Mouse (Mus musculus) embryo, embryonic 11 days (tissue): Measurements from ENCODE around the gene Zbtb25.
A peak's percentile ranks its signal among the peaks of the same experiment; 100 is the strongest.

Experiments used
- DNase-seq: peaks from one replicate; pipeline ENCODE4 v3.0.0-alpha.2; 2015

Zbtb25 gene

DNA sequence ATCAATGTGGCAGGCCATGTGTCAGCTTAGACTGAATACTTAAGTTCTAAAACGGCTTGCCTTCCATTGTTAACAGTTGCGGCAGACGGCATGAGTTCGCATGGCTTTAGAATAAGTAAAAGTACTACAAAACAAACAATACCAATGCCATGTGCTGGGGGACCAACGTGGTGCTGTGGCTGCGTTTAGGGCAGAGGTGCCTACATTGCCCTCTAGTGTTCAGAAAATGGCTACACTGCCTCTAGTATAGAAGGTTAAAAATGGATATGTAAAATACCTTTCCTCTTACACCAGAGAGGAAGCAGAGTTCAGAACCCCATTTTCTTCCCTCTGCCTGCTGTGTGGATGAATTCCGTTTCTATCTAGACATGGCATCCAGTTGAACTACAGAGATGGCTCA is 7.2 kb upstream of the Zbtb25 start:
- peak; percentile 55 for DNase-seq

GRCm38 (mm10) chr12:76375506-76375905 is 6.1 kb upstream of the Zbtb25 start:
- no peak for DNase-seq

DNA sequence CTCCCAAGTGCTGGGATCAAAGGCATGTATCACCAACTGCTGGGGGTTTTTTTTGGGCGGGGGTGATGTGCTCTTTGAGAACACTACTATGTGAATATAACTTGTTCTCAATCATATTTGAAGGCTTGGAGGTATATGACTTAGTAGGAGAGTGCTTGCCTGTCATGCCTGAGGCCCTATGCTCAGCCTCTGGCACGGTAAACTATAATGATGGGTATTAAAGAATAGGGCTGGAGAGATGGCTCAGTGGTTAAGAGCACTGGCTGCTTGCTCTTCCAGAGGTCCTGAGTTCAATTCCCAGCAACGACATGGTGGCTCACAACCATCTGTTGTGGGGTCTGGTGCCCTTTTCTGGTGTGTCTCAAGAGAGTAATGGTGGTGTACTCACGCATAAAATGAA is 5.5 kb upstream of the Zbtb25 start:
- no peak for DNase-seq

- DNase-seq, result no peak
Measured at GRCm38 (mm10) chr12:76373991-76374390, 4.6 kb upstream of the Zbtb25 start.

DNA sequence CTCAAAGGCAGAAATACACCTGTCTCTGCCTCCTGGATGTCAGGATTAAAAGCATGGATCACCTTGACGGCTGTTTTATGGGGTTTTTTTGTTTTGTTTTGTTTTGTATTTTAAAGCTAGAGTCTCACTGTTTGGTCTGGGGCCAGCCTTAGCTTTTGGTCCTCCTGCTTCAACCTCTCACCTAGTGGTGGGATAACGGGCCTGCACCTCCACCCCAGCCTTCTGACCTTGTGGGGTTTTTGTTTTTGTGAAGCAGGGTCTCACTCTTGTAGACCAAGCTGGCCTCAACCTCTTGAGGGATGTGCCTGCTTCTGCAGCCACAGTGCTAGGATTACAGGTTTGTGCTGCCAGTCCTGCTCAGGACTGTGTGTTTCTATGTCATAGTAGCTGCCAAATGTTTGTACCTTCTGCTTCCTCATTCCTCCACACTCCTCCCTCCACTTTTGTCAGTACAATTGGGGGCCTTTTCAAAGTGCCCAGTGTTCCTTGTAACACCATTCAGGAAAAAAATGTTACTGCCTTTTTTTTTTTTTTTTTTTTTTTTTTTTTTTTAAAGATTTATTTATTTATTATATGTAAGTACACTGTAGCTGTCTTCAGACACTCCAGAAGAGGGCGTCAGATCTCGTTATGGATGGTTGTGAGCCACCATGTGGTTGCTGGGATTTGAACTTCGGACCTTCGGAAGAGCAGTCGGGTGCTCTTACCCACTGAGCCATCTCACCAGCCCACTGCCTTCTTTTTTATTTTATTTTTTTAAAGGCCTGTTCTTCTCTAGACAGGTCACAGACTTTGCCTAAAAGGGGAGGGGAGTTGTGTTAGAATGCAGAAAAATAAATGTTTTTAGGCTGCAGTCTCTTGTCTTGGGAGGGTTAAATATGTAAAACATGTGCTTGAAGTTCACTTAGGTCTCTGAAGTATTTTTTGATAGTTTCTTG is 3.7 kb upstream of the Zbtb25 start:
- DNase-seq, result no peak

DNA sequence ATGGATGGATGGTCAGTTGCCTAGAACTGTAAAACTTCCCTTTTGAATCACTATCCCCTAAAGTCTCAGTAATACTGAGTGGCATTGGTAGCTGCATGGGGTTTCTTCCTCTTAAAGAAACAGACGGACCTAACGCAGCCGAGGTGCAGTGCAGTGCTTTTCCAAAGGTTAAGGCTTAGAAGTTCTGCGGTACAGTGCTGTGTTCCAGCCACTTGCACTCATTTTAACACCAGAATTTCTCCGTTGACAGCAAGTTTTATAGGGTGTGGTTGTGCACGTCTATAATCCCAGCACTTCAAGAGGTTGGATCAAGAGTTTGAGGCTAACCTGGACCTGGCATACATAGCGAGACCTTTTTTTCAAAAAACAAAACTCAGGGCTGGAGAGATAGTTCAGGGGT is 2.6 kb upstream of the Zbtb25 start:
- DNase-seq, result no peak

DNA sequence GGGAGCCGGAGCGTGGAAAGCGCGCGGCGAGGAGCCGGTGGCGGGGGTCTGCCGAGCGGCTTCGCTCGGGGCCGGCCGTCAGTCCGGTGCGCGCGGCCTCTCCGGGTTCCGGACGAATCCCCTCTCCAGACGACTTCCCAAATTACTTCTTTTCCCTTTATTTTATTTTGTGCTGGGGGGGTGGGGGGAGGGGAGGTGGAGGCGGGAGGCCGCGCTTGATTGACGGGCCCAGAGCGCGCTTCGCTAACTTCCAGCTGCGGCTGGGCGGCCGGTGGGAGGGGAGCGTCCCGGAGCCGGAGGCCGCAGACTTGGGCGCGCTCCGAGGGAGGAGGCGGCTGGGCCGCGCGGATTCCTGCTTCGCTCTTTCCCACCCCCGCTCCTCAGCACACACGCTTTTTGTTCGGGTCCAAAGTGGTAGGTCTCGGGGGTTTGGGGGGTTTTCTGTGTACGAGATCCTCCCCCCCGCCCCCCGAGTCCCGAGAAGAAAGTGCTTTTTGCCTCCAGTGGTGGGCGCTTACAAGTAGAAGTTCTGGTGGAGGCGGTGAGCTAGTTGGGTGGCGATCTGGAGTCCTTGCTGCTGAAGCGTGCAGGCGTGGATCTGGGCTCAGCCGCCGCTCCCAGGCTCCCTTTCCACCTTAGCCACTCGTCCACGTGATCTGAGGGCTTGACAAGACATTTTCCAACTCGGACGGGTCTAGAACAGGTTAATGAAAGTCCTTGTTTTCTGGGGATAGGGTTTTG is 1.6 kb upstream of the Zbtb25 start:
- peak; percentile 90 for DNase-seq

DNA sequence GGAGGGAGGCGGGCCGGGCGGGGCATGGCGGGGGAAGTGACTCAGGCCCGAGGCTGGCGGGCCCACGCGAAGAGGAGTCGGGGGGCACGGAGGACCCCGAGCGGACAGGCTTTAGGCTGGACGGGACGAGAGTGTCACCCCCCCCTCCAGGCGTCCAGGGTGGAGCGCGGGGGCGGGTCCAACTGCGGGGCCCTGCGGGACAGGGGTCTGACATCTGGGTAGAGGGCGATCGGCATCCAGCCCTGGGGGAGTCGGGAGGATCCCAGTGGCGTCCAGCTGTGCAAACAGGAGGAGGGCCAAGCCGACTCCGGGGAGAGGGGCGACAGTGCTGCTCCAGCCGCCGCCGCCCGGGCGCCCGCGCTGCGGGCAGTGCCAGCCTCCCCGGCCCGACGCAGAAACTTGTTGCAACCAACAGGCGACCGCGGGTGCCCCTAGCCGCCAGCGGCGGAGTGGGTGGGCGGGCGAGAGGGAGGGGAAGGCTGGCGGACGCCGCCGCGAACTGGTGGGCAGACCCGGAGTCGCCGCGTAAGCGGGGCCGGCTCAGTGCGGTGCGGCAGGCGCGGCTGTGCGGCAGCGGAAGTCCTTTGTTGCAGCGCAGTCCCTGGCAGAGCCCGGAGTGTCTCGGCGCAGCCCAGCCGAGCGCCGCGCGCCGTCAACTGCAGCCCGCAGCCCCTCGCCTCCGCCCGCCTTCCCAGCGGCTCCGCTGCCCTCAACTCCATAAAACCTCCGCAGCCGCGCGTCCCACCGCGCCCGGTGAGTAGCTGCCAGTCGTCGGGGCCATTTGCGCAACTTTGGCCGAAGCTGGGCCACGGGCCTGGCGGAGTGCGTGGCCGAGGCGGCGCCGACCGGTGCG is 802 bp upstream of the Zbtb25 start, which contains the start of gene Zbtb1:
Gene Zbtb1 (plus strand): TSS at position 289 of the 853 bp plus-strand sequence.
- DNase-seq, result peak; percentile 87

DNA sequence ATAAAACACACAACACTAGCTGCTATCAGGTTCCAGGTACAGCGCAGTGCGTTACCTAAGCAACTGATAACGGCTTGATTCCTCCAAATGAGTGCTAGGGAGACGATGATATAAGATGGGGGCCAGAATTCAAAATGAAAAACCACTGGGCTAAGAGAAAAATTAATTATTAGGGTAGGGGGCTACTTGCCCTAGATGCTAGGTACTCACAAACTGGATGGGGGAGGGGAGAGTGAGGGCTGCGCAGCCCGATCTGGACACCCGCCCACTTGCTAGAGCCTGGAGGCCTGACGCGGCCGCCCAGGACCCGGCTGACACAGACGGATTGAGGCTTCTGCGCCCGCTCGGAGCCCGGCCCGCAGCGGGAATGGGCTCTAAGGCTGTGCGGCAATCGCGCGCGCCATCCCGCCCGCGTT is 604 bp downstream of the Zbtb25 start:
- peak; percentile 86 for DNase-seq

DNA sequence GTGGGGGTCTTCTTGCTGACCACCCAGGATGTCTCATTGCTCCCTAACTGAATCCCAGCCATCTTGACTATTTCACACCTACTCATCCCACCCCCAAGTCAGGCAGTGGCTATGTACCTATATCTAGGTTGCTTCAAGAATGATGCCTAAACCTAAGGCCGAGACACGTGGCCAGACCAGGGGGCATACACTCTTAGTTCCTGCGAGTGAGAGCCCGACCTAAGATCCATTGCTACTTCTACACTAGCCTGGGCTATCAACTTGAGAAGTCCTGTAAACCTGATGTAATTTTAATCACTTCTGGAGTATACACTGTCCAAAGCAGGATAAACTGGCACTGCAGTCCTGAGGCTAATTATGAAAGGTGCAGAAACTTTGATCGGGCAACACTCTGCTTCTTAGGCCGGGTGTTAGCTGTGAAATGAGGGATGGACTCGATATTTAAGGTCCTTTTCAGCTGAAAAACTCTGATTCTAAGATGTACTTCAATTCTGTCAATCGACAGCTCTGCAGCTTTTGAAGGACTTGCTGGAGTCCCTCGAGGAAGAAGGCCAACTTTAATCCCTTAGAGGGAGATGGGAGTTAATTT is 1.1 kb downstream of the Zbtb25 start:
- no peak for DNase-seq

DNA sequence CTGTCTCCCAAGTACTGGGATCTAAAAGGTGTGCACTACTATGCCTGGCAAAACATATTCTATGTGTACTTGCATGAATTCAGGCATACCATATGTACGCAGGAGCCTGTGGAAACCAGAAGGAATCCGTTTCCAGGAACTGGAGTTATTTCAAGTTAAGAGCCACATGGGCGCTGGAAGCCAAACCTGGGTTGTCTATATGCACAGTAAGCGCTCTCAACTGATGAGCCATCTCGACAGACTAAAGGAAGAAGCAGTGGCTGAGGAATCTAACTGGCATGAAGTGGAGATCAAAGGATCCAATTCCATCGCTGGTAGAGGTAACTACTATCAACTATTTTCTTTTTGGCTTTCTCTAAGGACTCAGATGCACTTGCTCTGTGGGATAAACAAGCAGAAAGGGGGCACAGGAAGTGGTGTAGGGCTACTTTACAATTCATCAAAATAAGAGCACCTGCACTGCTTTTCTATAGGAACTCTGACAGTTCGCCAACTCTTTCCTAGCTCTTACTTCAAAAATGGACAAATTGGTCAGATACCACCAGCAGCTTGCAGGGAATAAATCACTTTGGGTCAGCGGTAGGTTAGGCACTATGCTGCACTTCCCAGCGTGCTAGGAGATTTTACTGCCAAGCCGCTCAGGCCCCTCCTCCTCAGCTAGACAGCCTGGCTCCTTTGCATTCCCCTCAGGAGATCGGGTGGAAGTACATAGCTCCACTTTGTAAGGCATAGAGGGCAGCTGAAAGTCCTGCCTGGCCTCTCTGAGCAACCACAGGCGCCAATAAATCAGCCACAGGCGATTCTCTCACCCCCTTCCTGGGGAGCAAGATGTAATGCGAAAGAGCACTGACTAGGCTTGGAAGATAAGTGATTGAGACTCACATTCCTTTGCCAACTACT is 2.1 kb downstream of the Zbtb25 start:
- DNase-seq, result peak; percentile 71

GRCm38 (mm10) chr12:76366276-76366675 is 3.1 kb downstream of the Zbtb25 start:
- DNase-seq, result no peak

- DNase-seq, result no peak
Measured at GRCm38 (mm10) chr12:76362303-76362676, 7.1 kb downstream of the Zbtb25 start.

- no peak for DNase-seq
Measured at GRCm38 (mm10) chr12:76361405-76362302, 7.7 kb downstream of the Zbtb25 start.

DNA sequence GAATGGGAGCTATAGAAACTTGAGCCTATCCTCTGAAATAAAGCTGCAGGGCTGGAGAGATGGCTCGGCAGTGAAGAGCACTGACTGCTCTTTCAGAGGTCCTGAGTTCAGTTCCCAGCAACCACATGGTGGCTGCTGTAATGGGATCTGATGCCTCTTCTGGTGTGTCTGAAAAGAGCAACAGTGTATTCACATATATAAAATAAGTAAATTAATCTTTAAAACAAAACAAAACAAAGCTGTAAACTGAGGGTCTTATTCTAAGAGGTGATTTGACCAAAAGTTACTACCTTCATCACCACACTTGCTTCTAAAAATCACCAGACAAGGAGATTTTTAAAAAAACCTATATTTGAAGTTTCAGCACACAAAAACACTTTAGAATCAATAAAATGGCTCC is 8.5 kb downstream of the Zbtb25 start:
- no peak for DNase-seq

DNA sequence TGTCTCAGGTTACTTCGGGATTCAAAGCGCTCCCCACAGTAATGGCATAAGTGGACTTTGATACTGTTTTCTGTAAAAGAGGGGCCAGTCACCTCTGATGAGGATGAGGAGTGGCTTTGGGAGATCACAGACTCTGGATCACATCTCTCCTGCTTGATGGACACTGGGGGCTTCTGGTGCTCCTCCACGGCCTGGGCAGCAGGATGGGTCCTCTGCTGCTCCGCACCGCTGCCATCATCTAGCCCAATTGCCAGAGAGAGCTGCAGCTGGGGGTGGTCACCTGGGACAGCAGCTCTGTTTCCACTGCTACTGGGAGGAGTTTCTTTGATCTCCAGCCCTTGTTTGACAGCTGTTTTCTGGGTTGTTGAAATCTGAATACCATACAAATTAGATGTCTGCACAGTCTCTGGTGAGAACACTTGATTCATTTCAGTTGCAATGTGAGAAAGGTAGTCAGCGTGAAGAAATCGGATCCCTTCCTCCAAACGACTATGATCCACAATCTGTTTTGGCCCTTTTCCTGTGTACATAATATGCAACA is 19.7 kb downstream of the Zbtb25 start:
- DNase-seq, result no peak

DNA sequence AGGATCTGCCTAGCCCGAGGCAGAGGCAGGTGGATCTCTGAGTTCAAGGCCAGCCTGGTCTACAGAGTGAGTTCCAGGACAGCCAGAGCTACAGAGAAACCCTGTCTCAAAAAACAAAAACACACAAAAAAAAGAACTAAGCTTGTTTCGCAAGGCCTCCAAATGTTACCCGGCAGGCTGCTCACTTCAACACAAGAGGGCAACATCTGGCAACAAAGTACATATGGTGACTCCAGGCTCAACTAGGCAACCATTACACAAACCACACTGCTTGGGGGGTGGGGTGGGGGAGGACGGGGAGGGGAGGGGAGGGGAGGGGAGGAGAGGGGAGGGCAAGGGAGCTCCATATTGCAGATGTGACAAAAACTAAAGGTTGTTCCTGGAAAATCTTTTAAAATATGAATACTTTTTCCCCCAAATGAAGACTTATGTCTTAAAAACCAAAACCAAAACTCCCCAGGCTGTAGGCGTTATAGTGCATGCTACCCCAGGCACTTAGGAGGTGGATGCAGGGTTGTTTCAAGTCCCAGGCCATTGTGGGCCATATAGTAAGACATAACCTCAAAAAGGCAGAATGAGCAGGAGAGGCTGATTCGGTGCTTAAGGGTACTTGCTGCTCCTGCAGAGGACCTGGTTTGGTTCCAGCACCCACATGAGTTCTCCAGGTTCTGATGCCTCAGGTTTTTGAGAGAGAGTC is 23.5 kb downstream of the Zbtb25 start:
- DNase-seq, result no peak

DNA sequence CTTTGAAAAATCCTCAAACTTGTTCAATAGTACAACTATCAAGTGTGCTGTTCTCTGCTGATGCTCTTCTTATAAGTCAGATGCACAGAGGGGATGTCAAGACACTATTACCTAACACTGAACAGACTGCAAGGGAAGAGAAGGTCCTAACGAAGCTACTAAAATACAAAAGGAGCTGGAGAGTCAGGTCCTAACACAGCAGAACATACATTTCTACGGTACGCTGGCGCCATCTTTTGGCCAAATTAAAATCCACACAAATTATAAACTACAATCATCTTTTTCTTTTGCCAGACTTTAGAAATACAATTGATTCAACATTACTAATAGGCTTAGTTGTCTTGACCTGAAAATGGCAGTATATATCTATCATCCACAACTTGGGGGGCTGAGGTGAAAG is 28.3 kb downstream of the Zbtb25 start:
- DNase-seq, result peak; percentile 71
